Mouse (Mus musculus) small intestine, adult 2 months (tissue): ENCODE data around the gene Tbata.

Source experiments
- CTCF ChIP-seq: fragments of 200-500 bp; IDR thresholded peaks from 2 replicates; pipeline ENCODE4 v1.5.1; 2012; ENCODE audit warnings: low read depth, mild to moderate bottlenecking, control low read depth, inconsistent platforms, low read length, moderate library complexity, mixed read lengths; ENCODE audit not compliant: insufficient replicate concordance, insufficient read length; ENCODE audit errors: extremely low read depth
- POLR2A ChIP-seq: fragments of 200-500 bp; IDR thresholded peaks from 2 replicates; pipeline ENCODE4 v1.6.1; 2012; ENCODE audit warnings: low read depth, mild to moderate bottlenecking, control low read depth, inconsistent platforms, low read length, moderate library complexity

- TF ChIP-seq CTCF (peak; percentile 88), POLR2A (peak; percentile 91)
Measured at GRCm38 (mm10) chr10:61147157-61148040, 24.4 kb upstream of the Tbata start, which contains the start of gene Sgpl1.
